Mouse (Mus musculus) naive thymus-derived CD4-positive, alpha-beta T cell, adult 5 months (primary cell): ENCODE results near the gene Gm16503. TPM values are rescaled to one million over a fixed set of nuclear protein-coding genes. Genes with fewer than 3 reads are reported as not detected.

Source experiments
- polyA plus RNA-seq: library from polyadenylated mRNA; unstranded; fragments of 100-300 nt; shearing (Covaris generic); gene quantifications from one replicate; pipeline ENCODE4 v1.2.1, GENCODE M21; 2017

Gene Gm16503
- polyA plus RNA-seq = 0.24 TPM

GRCm38 (mm10) chr4:147539918-147540317 lies at the start of gene Gm16503:
Gene Gm16503, plus strand, starts transcription at chr4:147540218.

DNA sequence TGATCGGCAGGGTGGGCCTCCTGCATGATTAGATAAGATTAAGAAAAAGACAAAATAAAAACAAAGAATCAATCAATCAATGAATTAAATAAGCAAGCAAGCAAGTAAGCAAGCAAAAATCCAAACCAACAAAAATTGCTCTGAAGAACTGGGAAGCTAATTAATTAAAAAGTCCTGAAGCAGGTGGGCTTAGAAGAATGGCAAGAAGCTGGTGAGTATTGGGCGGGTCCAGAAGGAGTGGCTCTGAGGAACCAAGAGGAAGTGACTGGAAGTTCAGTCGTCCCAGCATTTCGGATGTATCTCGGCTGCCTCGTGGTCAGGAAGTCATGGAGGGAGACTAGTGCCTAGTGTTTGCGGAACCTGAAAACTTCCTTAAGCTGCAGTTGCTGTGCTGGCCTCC lies 47.9 kb upstream of the Gm16503 start, which contains the start of gene Zfp982:
Gene Zfp982, plus strand, starts transcription at position 301 of the 400 bp plus-strand sequence.

GRCm38 (mm10) chr4:147553071-147553470 lies 13.1 kb downstream of the Gm16503 start, which contains the start of gene Zfp985:
Gene Zfp985, plus strand, starts transcription at chr4:147553277.

Other genes starting within 250 kb of the Gm16503 start
- gene Zfp988, start 234.5 kb upstream of the Gm16503 start, polyA plus RNA-seq = 0.44 TPM
- not detected for gene Zfp978, start 178.9 kb upstream of the Gm16503 start, polyA plus RNA-seq
- 0.31 TPM for gene Zfp982, start 47.8 kb upstream of the Gm16503 start, polyA plus RNA-seq
- gene Zfp985, start 13.1 kb downstream of the Gm16503 start, polyA plus RNA-seq = 0.49 TPM
- 0.49 TPM for gene Zfp979, start 102.3 kb downstream of the Gm16503 start, polyA plus RNA-seq
- 0.29 TPM for gene Zfp534, start 162.3 kb downstream of the Gm16503 start, polyA plus RNA-seq